ENCODE assay signal across 8 mouse cellular contexts in the genomic region with DNA sequence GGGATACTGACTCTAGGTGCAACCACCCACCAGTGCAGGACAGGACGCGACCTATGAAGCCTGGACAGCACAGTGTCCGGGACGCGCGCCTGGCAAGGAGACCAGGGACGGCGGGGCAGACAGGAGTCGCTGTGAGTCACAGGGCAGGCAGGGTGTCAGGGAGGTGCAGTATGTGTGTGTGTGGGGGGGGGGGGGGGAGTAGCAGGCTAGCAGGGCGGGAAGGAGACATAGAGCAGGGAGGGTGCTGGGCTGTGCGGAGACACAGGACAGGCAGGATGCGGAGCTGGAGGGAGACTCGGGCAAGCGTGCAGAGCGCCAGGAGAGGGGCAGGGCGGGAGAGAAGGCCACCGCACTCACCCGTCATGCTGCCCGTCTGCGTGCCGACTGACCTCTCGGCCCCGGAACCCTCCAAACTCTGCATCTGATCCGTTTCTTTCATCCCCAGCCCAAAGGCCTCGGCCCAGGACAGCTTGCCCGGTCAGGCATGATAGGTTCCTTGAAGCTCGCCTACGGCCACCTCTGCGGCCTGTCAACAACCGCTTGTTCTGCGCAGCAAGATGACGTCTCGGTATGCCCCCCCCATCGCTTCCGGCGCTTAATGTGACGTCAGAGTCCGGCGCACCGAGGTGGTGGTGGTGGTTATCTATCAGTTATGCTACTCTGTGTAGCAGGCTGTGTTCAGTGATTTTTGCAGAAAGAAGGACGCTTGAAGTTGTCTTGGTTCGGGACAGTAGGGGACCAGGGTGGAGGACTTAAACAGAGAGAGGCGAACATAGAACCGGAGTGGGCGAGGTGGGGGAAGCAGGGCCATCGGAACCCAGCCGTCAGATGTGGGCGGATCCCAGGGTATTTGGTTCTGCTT. TPM values are rescaled to one million over a fixed set of nuclear protein-coding genes. Genes with fewer than 3 reads are reported as not detected.
A peak's percentile ranks its signal among the peaks of the same experiment; 100 is the strongest.
DNase-seq lines count a peak whose midpoint lies in the region; ATAC-seq and TF ChIP-seq lines count a peak whose summit lies in the region.

A gene (minus strand): TSS at position 562 of the 862 bp plus-strand sequence.

- peak within 1 kb of the TSS; percentile 88 for H3K9ac ChIP-seq in kidney, embryonic 15.5 days

- H3K4me1 ChIP-seq in bone marrow macrophage, adult 2 months (ENCODE audit: control insufficient read depth, insufficient read depth, low read length): peaks cover 3% of the 10 kb centered on the region; the same call in 1 of the 2 replicates
- no peaks in the 10 kb centered on the region; the same call in 1 of the 2 replicates for H3K4me1 ChIP-seq in embryonic fibroblast, embryonic 13.5 days (ENCODE audit: control insufficient read depth, insufficient read depth, low read length)
- H3K4me1 ChIP-seq in heart, embryonic 10.5 days: peaks cover 11% of the 10 kb centered on the region
- H3K4me1 ChIP-seq in kidney, embryonic 15.5 days: peaks cover 11% of the 10 kb centered on the region

- peak within 1 kb of the TSS; percentile 53 for H3K27ac ChIP-seq in bone marrow macrophage, adult 2 months (ENCODE audit: insufficient read depth, low read depth, low read length)
- peak within 1 kb of the TSS; percentile 12; the same call in 1 of the 2 replicates for H3K27ac ChIP-seq in embryonic fibroblast, embryonic 13.5 days (ENCODE audit: insufficient read depth, low read length)
- H3K27ac ChIP-seq in heart, embryonic 10.5 days: peak within 1 kb of the TSS; percentile 92
- peak within 1 kb of the TSS; percentile 68 for H3K27ac ChIP-seq in kidney, embryonic 15.5 days

- peaks cover under 1% of the 10 kb centered on the region; the same call in 1 of the 2 replicates for H3K27me3 ChIP-seq in heart, embryonic 10.5 days (ENCODE audit: insufficient read depth, poor library complexity, severe bottlenecking)
- 0 out of 2 replicates have a peak, but pooled peaks cover 6% of the 10 kb centered on the region for H3K27me3 ChIP-seq in kidney, embryonic 15.5 days

- H3K36me3 ChIP-seq in heart, embryonic 10.5 days: 0 out of 2 replicates have a peak, but pooled peaks cover 2% of the 10 kb centered on the region
- peaks cover 24% of the 10 kb centered on the region for H3K36me3 ChIP-seq in kidney, embryonic 15.5 days

- H3K4me3 ChIP-seq in bone marrow macrophage, adult 2 months (ENCODE audit: insufficient read depth, low read length): peak within 1 kb of the TSS; percentile 87
- H3K4me3 ChIP-seq in embryonic fibroblast, embryonic 13.5 days (ENCODE audit: insufficient read depth, low read length): peak within 1 kb of the TSS; percentile 76
- H3K4me3 ChIP-seq in heart, embryonic 10.5 days: peak within 1 kb of the TSS; percentile 94
- H3K4me3 ChIP-seq in kidney, embryonic 15.5 days (replicated peaks): peak within 1 kb of the TSS; percentile 98

- peak; percentile 67; the same call in 1 of the 2 replicates for TF ChIP-seq POLR2A in bone marrow macrophage, adult 2 months (IDR thresholded peaks at IDR 0.05; ENCODE audit: borderline replicate concordance, low read depth, low read length)
- TF ChIP-seq POLR2A in embryonic fibroblast, embryonic 13.5 days (IDR thresholded peaks at IDR 0.05; ENCODE audit: low read depth, low read length): peak; percentile 83

- TF ChIP-seq CTCF in bone marrow macrophage, adult 2 months (IDR thresholded peaks at IDR 0.05; ENCODE audit: low read depth, low read length): no peak
- no peak for TF ChIP-seq CTCF in embryonic fibroblast, embryonic 13.5 days (IDR thresholded peaks at IDR 0.05; ENCODE audit: borderline replicate concordance, insufficient read depth, low read length)

- H3K9me3 ChIP-seq in heart, embryonic 10.5 days: no peaks in the 10 kb centered on the region
- H3K9me3 ChIP-seq in kidney, embryonic 15.5 days (replicated peaks): no peaks in the 10 kb centered on the region

- DNase-seq in A20 (ENCODE audit: low read depth, low spot score) (peak; percentile 96), liver (peak; percentile 93)
- peak; percentile 96 for DNase-seq in heart, embryonic 10.5 days (ENCODE audit: low spot score)
- DNase-seq in spleen, postnatal 4 days (ENCODE audit: low spot score in 2 of 2): peak; percentile 94 to 98

- peak within 1 kb of the TSS; percentile 77 for H3K4me2 ChIP-seq in kidney, embryonic 15.5 days

- ATAC-seq in kidney, embryonic 15.5 days (replicated peaks; ENCODE audit: low FRiP score): peak; percentile 94
- peak; percentile 97 for ATAC-seq in monocyte, adult 5-6 weeks (replicated peaks; ENCODE audit: insufficient number of reproducible peaks, low FRiP score, low TSS enrichment, poor library complexity, severe bottlenecking)

- under 1% methylated on average over 34 of the region's 48 CpGs for whole genome bisulfite sequencing in heart, embryonic 10.5 days
- 1% methylated on average over 45 of the region's 48 CpGs for WGBS in kidney, embryonic 15.5 days

RNA-seq across cellular contexts. Expression of the gene that starts here (rescaled TPM):
- 25.8 and 29.4 TPM in 2 replicates for polyA plus RNA-seq in bone marrow macrophage, adult 2 months (2012; ENCODE audit: insufficient read depth, insufficient read length, missing spikeins)
- 15.8 and 18.6 TPM in 2 replicates for polyA plus RNA-seq in embryonic fibroblast, embryonic 13.5 days (2011; ENCODE audit: insufficient read length, low read depth, missing spikeins)
- polyA plus RNA-seq in heart, embryonic 10.5 days (2016; fragmentation: Nextera tagmentation; extraction: Ambion mirVana): 25.7 and 28.0 TPM in 2 replicates
- 33.9 and 36.0 TPM in 2 replicates for polyA plus RNA-seq in kidney, embryonic 15.5 days (2015; fragmentation: Nextera tagmentation; extraction: Ambion mirVana)
- 23.8 to 26.5 TPM (median 25.9 TPM) in 3 replicates for total RNA-seq in monocyte, adult 5-6 weeks (2017)

Comparison
In these comparisons a context has a peak if more than half of its experiments do, and no peak if none do; other contexts are left out.
1. Peak in every context shown above with its lines: DNase-seq, ATAC-seq, H3K4me3 ChIP-seq and H3K27ac ChIP-seq.
2. H3K27ac ChIP-seq: peak in every context shown above with its lines; median percentile 92 in heart, embryonic 10.5 days; 68 in kidney, embryonic 15.5 days; 53 in bone marrow macrophage, adult 2 months; 12 in embryonic fibroblast, embryonic 13.5 days.